ENCODE assay signal across 8 mouse cellular contexts in genomic region chr11:103101866-103102501, GRCm38 (mm10). TPM values are rescaled to one million over a fixed set of nuclear protein-coding genes. Genes with fewer than 3 reads are reported as not detected.
DNase-seq lines count a peak whose midpoint lies in the region; ATAC-seq and TF ChIP-seq lines count a peak whose summit lies in the region.

No protein-coding gene starts in this region.

- H3K79me2 ChIP-seq in C2C12 (ENCODE audit: control insufficient read depth, insufficient read depth): peaks cover 57% of the 10 kb centered on the region

- TF ChIP-seq POLR2A in limb, embryonic 14.5 days (IDR thresholded peaks at IDR 0.05; ENCODE audit: borderline replicate concordance, extremely low read depth, insufficient read depth, insufficient read length): no peak

- peak overlapping the region; percentile 53 for H3K4me3 ChIP-seq in C2C12 (ENCODE audit: insufficient read depth, poor library complexity, severe bottlenecking)
- H3K4me3 ChIP-seq in embryonic facial prominence, embryonic 10.5 days: peak overlapping the region; percentile 67
- peak overlapping the region; percentile 58 for H3K4me3 ChIP-seq in limb, embryonic 14.5 days (replicated peaks; ENCODE audit: low read length)
- H3K4me3 ChIP-seq in midbrain, embryonic 15.5 days: peak overlapping the region; percentile 46

- peaks cover 24% of the 10 kb centered on the region for H3K79me3 ChIP-seq in C2C12 (ENCODE audit: low read depth)

- peak overlapping the region; percentile 95 for H3K4me2 ChIP-seq in limb, embryonic 14.5 days (replicated peaks; ENCODE audit: low read depth, low read length, severe bottlenecking)
- H3K4me2 ChIP-seq in midbrain, embryonic 15.5 days: peak overlapping the region; percentile 73

- DNase-seq in adrenal gland, adult 2 months: peak; percentile 87
- peak; percentile 57 for DNase-seq in embryonic facial prominence, embryonic 10.5 days (ENCODE audit: low spot score)
- DNase-seq in heart, adult 11 months: peak; percentile 98
- peak; percentile 89 for DNase-seq in kidney, adult 18-20 months
- DNase-seq in limb, embryonic 14.5 days (ENCODE audit: low spot score): peak; percentile 62
- peak; percentile 70 for DNase-seq in telencephalon, adult 2 months (ENCODE audit: low read depth, low spot score)

- WGBS in embryonic facial prominence, embryonic 10.5 days: 4% methylated on average over 30 of the region's 30 CpGs
- WGBS in limb, embryonic 14.5 days: 5% methylated on average over 30 of the region's 30 CpGs
- WGBS in midbrain, embryonic 15.5 days: 1% methylated on average over 30 of the region's 30 CpGs

- no peak; the same call in 1 of the 2 replicates for ATAC-seq in limb, embryonic 14.5 days (ENCODE audit: low FRiP score, low read depth)
- peak; percentile 49; the same call in 1 of the 2 replicates for ATAC-seq in midbrain, embryonic 15.5 days (replicated peaks)

- H3K27me3 ChIP-seq in C2C12 (ENCODE audit: control insufficient read depth, insufficient read depth, insufficient read length): no peaks in the 10 kb centered on the region
- H3K27me3 ChIP-seq in embryonic facial prominence, embryonic 10.5 days (replicated peaks; ENCODE audit: low read depth, poor library complexity, severe bottlenecking): peaks cover 85% of the 10 kb centered on the region
- H3K27me3 ChIP-seq in limb, embryonic 14.5 days (ENCODE audit: control insufficient read depth, insufficient read depth, low read length): peaks cover 9% of the 10 kb centered on the region; the same call in 1 of the 2 replicates
- H3K27me3 ChIP-seq in midbrain, embryonic 15.5 days (replicated peaks): peaks cover 32% of the 10 kb centered on the region

- no peaks in the 10 kb centered on the region for H3K9me3 ChIP-seq in embryonic facial prominence, embryonic 10.5 days
- no peaks in the 10 kb centered on the region for H3K9me3 ChIP-seq in limb, embryonic 14.5 days (ENCODE audit: control insufficient read depth, low read length)
- H3K9me3 ChIP-seq in midbrain, embryonic 15.5 days: no peaks in the 10 kb centered on the region

- H3K9ac ChIP-seq in limb, embryonic 14.5 days (ENCODE audit: low read depth, low read length, severe bottlenecking): peak overlapping the region; percentile 56
- H3K9ac ChIP-seq in midbrain, embryonic 15.5 days: peak overlapping the region; percentile 32

- peak overlapping the region; percentile 69; the same call in 1 of the 2 replicates for H3K27ac ChIP-seq in embryonic facial prominence, embryonic 10.5 days (replicated peaks)
- no peak overlapping the region for H3K27ac ChIP-seq in limb, embryonic 14.5 days (replicated peaks; ENCODE audit: low read depth, low read length)
- H3K27ac ChIP-seq in midbrain, embryonic 15.5 days: no peak overlapping the region

- TF ChIP-seq CTCF in C2C12 (IDR thresholded peaks at IDR 0.05; ENCODE audit: control insufficient read depth, insufficient read depth, insufficient read length): no peak

- peaks cover 19% of the 10 kb centered on the region for H3K36me3 ChIP-seq in C2C12 (ENCODE audit: control insufficient read depth, insufficient read depth)
- no peaks in the 10 kb centered on the region for H3K36me3 ChIP-seq in embryonic facial prominence, embryonic 10.5 days (replicated peaks)
- H3K36me3 ChIP-seq in limb, embryonic 14.5 days (ENCODE audit: control insufficient read depth, insufficient read depth, low read length): no peaks in the 10 kb centered on the region
- no peaks in the 10 kb centered on the region for H3K36me3 ChIP-seq in midbrain, embryonic 15.5 days (replicated peaks)

- H3K4me1 ChIP-seq in embryonic facial prominence, embryonic 10.5 days: peaks cover 74% of the 10 kb centered on the region
- peaks cover 15% of the 10 kb centered on the region for H3K4me1 ChIP-seq in limb, embryonic 14.5 days (ENCODE audit: control insufficient read depth, insufficient read depth, low read length)
- H3K4me1 ChIP-seq in midbrain, embryonic 15.5 days: peaks cover 22% of the 10 kb centered on the region

- H3ac ChIP-seq in C2C12 (ENCODE audit: control insufficient read depth, insufficient read length, low read depth): peak overlapping the region; percentile 99

TF ChIP-seq in C2C12, 6 proteins besides CTCF, POLR2A, EP300 and RAD21:
- TF ChIP-seq MAX (IDR thresholded peaks at IDR 0.05) (peak; percentile 62), CEBPB (IDR thresholded peaks at IDR 0.05; ENCODE audit: low read depth) (no peak), MYOD1 (IDR thresholded peaks at IDR 0.05; ENCODE audit: control insufficient read depth, insufficient read length, low read depth) (no peak)
TF ChIP-seq in C2C12: peak in this region for 1.

RNA-seq across cellular contexts. Expression of gene Acbd4, which starts 0.5 kb away (rescaled TPM):
- 23.0 TPM for polyA plus RNA-seq in C2C12 (2012; fragmentation: generic; extraction: Trizol)
- total RNA-seq in adrenal gland, adult 2 months (2021): 100 to 1,000 TPM in 1 of 2 experiments, 10 to 100 TPM in 1; 88.4 to 175 TPM
- 70.3 and 91.9 TPM in 2 replicates for polyA plus RNA-seq in adrenal gland, adult 2 months (2012; rRNA removed)
- polyA plus RNA-seq in embryonic facial prominence, embryonic 10.5 days (2016; fragmentation: Nextera tagmentation; extraction: Ambion mirVana): 6.3 and 10.1 TPM in 2 replicates
- 11.2 and 14.2 TPM in 2 replicates for polyA plus RNA-seq in limb, embryonic 14.5 days (2012; rRNA removed)
- polyA plus RNA-seq in limb, embryonic 14.5 days (2014; fragmentation: Nextera tagmentation; extraction: Ambion mirVana): 20.2 and 25.2 TPM in 2 replicates
- polyA plus RNA-seq in midbrain, embryonic 15.5 days (2015; fragmentation: Nextera tagmentation; extraction: Ambion mirVana): 9.7 and 11.1 TPM in 2 replicates

RNA-seq across cellular contexts. Expression of gene Plcd3, which starts 0.5 kb away (rescaled TPM):
- polyA plus RNA-seq in C2C12 (2012; fragmentation: generic; extraction: Trizol): 27.6 TPM
- 10 to 100 TPM in 1 of 2 experiments, 1 to 10 TPM in 1; 6.3 to 14.3 TPM for total RNA-seq in adrenal gland, adult 2 months (2021)
- 21.4 and 24.7 TPM in 2 replicates for polyA plus RNA-seq in adrenal gland, adult 2 months (2012; rRNA removed)
- polyA plus RNA-seq in embryonic facial prominence, embryonic 10.5 days (2016; fragmentation: Nextera tagmentation; extraction: Ambion mirVana): 1.7 and 2.6 TPM in 2 replicates
- 10.3 and 13.2 TPM in 2 replicates for polyA plus RNA-seq in limb, embryonic 14.5 days (2012; rRNA removed)
- polyA plus RNA-seq in limb, embryonic 14.5 days (2014; fragmentation: Nextera tagmentation; extraction: Ambion mirVana): 3.8 and 4.9 TPM in 2 replicates
- polyA plus RNA-seq in midbrain, embryonic 15.5 days (2015; fragmentation: Nextera tagmentation; extraction: Ambion mirVana): 3.0 and 3.8 TPM in 2 replicates

RNA-seq across cellular contexts. Expression of gene Hexim1, which starts 14.0 kb away (rescaled TPM):
- polyA plus RNA-seq in C2C12 (2012; fragmentation: generic; extraction: Trizol): 24.3 TPM
- 10 to 100 TPM; 70.9 to 83.7 TPM for total RNA-seq in adrenal gland, adult 2 months (2021)
- polyA plus RNA-seq in adrenal gland, adult 2 months (2012; rRNA removed): 15.7 and 16.5 TPM in 2 replicates
- 2.8 and 2.9 TPM in 2 replicates for polyA plus RNA-seq in embryonic facial prominence, embryonic 10.5 days (2016; fragmentation: Nextera tagmentation; extraction: Ambion mirVana)
- 17.7 and 21.1 TPM in 2 replicates for polyA plus RNA-seq in limb, embryonic 14.5 days (2012; rRNA removed)
- 7.5 and 8.4 TPM in 2 replicates for polyA plus RNA-seq in limb, embryonic 14.5 days (2014; fragmentation: Nextera tagmentation; extraction: Ambion mirVana)
- polyA plus RNA-seq in midbrain, embryonic 15.5 days (2015; fragmentation: Nextera tagmentation; extraction: Ambion mirVana): 3.1 and 3.7 TPM in 2 replicates

RNA-seq across cellular contexts. Expression of gene Hexim2, which starts 30.2 kb away (rescaled TPM):
- 3.4 TPM for polyA plus RNA-seq in C2C12 (2012; fragmentation: generic; extraction: Trizol)
- total RNA-seq in adrenal gland, adult 2 months (2021): 1 to 10 TPM; 2.8 to 7.0 TPM
- 3.3 and 4.5 TPM in 2 replicates for polyA plus RNA-seq in adrenal gland, adult 2 months (2012; rRNA removed)
- polyA plus RNA-seq in embryonic facial prominence, embryonic 10.5 days (2016; fragmentation: Nextera tagmentation; extraction: Ambion mirVana): 8.4 and 10.9 TPM in 2 replicates
- polyA plus RNA-seq in limb, embryonic 14.5 days (2012; rRNA removed): 9.4 and 10.8 TPM in 2 replicates
- polyA plus RNA-seq in limb, embryonic 14.5 days (2014; fragmentation: Nextera tagmentation; extraction: Ambion mirVana): 8.6 and 11.1 TPM in 2 replicates
- polyA plus RNA-seq in midbrain, embryonic 15.5 days (2015; fragmentation: Nextera tagmentation; extraction: Ambion mirVana): 27.2 and 33.4 TPM in 2 replicates
